Mouse (Mus musculus) CH12.LX (cell line): ENCODE results near the gene Zscan29.

Experiments used
- CHD2 ChIP-seq: IDR thresholded peaks from 2 replicates; pipeline ENCODE4 v1.6.1; 2011; ENCODE audit warnings: low read length, improper control_type of control experiment
- CTCF ChIP-seq, 2 experiments: IDR thresholded peaks in 1 of 2; conservative IDR thresholded peaks in 1 of 2; 2 replicates each; pipeline ENCODE4 v1.5.1; 2011 to 2012; ENCODE audit warnings: low read depth in 2 of 2, low read length in 2 of 2, improper control_type of control experiment in 1 of 2, inconsistent platforms in 1 of 2, mild to moderate bottlenecking in 1 of 2, moderate library complexity in 1 of 2
- ELF1 ChIP-seq: IDR thresholded peaks from 2 replicates; pipeline ENCODE4 v1.6.1; 2014; ENCODE audit warnings: low read depth, mild to moderate bottlenecking, inconsistent platforms, low read length, improper control_type of control experiment
- EP300 ChIP-seq: IDR thresholded peaks from 2 replicates; pipeline ENCODE4 v1.6.1; 2011; ENCODE audit warnings: low read length, improper control_type of control experiment
- GABPA ChIP-seq: IDR thresholded peaks from 2 replicates; pipeline ENCODE4 v1.6.1; 2012; ENCODE audit warnings: low read depth, low read length, improper control_type of control experiment, inconsistent platforms; ENCODE audit not compliant: insufficient replicate concordance
- JUN ChIP-seq: IDR thresholded peaks from 2 replicates; pipeline ENCODE4 v1.6.1; 2011; ENCODE audit warnings: low read depth, mild to moderate bottlenecking, low read length, improper control_type of control experiment, moderate library complexity; ENCODE audit not compliant: insufficient read depth
- MAX ChIP-seq: IDR thresholded peaks from 2 replicates; pipeline ENCODE4 v1.6.1; 2011; ENCODE audit warnings: low read length, improper control_type of control experiment
- NELFE ChIP-seq: IDR thresholded peaks from 2 replicates; pipeline ENCODE4 v1.6.1; 2011; ENCODE audit warnings: low read depth, low read length, improper control_type of control experiment
- POLR2A ChIP-seq: IDR thresholded peaks from 2 replicates; pipeline ENCODE4 v1.6.1; 2011; ENCODE audit warnings: low read depth, mild to moderate bottlenecking, improper control_type of control experiment, low read length
- POLR2AphosphoS2 ChIP-seq: IDR thresholded peaks from 2 replicates; pipeline ENCODE4 v1.6.1; 2011; ENCODE audit warnings: low read depth, low read length, improper control_type of control experiment
- RCOR1 ChIP-seq: conservative IDR thresholded peaks from 2 replicates; pipeline ENCODE4 v1.6.1; 2012; ENCODE audit warnings: low read depth, mild to moderate bottlenecking, inconsistent platforms, low read length, improper control_type of control experiment
- USF1 ChIP-seq: IDR thresholded peaks from 2 replicates; pipeline ENCODE4 v1.6.1; 2014; ENCODE audit warnings: low read depth, mild to moderate bottlenecking, inconsistent platforms, low read length, improper control_type of control experiment
- ZC3H11A ChIP-seq: IDR thresholded peaks from 2 replicates; pipeline ENCODE4 v1.6.1; 2012; ENCODE audit warnings: low read depth, mild to moderate bottlenecking, inconsistent platforms, low read length, improper control_type of control experiment
- ZKSCAN1 ChIP-seq: IDR thresholded peaks from 2 replicates; pipeline ENCODE4 v1.6.1; 2012; ENCODE audit warnings: low read depth, inconsistent platforms, low read length, improper control_type of control experiment, borderline replicate concordance

GRCm38 (mm10) chr2:121137371-121137770 lies 33.6 kb downstream of the Zscan29 start:
- TF ChIP-seq ZC3H11A (no peak), MAX (no peak), EP300 (no peak), USF1 (no peak), NELFE (no peak), CTCF (conservative IDR thresholded peaks at IDR 0.05 in 1 of 2, IDR thresholded peaks at IDR 0.05 in 1 of 2; ENCODE audit: low read depth in 2 of 2, low read length in 2 of 2) (no peak), GABPA (no peak), RCOR1 (no peak), CHD2 (no peak), POLR2A (no peak), JUN (no peak), ELF1 (no peak), POLR2AphosphoS2 (no peak), ZKSCAN1 (no peak)
